Mouse (Mus musculus) forebrain, embryonic 11.5 days (tissue): ENCODE measurements around the gene Psma2. TPM values are rescaled to one million over a fixed set of nuclear protein-coding genes. Genes with fewer than 3 reads are reported as not detected.

Experiments used
- ATAC-seq: fragments of 200-750 bp; cut with Nextera tagmentation; replicated peaks from 2 replicates; pipeline ENCODE4 v1.8.0; 2017; ENCODE audit warnings: moderate TSS enrichment; ENCODE audit not compliant: low FRiP score
- DNase-seq: peaks from one replicate; pipeline ENCODE4 v3.0.0-alpha.2; 2017; ENCODE audit warnings: low spot score
- H3K27ac ChIP-seq: fragments of 300-500 bp; sonication (generic); 2 replicates; pipeline ENCODE4 v1.5.1; 2014; ENCODE audit warnings: low read depth, low read length
- H3K27me3 ChIP-seq: fragments of 300-500 bp; sonication (generic); 2 replicates; pipeline ENCODE4 v1.6.1; 2014; ENCODE audit warnings: mild to moderate bottlenecking, low read length, mixed read lengths; ENCODE audit not compliant: control insufficient read depth, insufficient read depth
- H3K36me3 ChIP-seq: fragments of 300-500 bp; sonication (generic); 2 replicates; pipeline ENCODE4 v1.6.1; 2014; ENCODE audit warnings: mild to moderate bottlenecking, low read length, moderate library complexity, mixed read lengths; ENCODE audit not compliant: control insufficient read depth, insufficient read depth
- H3K4me1 ChIP-seq: fragments of 300-500 bp; sonication (generic); replicated peaks from 2 replicates; pipeline ENCODE4 v1.6.1; 2014; ENCODE audit warnings: low read length, mixed read lengths; ENCODE audit not compliant: control insufficient read depth, insufficient read depth
- H3K4me2 ChIP-seq: fragments of 300-500 bp; sonication (generic); 2 replicates; pipeline ENCODE4 v1.6.1; 2014; ENCODE audit warnings: low read depth, mild to moderate bottlenecking, low read length, moderate library complexity, mixed read lengths; ENCODE audit not compliant: severe bottlenecking
- H3K4me3 ChIP-seq: fragments of 300-500 bp; sonication (generic); 2 replicates; pipeline ENCODE4 v1.5.1; 2014; ENCODE audit warnings: low read depth, low read length
- H3K9ac ChIP-seq: fragments of 300-500 bp; sonication (generic); 2 replicates; pipeline ENCODE4 v1.6.1; 2014; ENCODE audit warnings: low read length
- H3K9me3 ChIP-seq: fragments of 300-500 bp; sonication (generic); 2 replicates; pipeline ENCODE4 v1.6.1; 2016; ENCODE audit warnings: low read length, mixed read lengths; ENCODE audit not compliant: control insufficient read depth
- WGBS: fragments of 180-500 bp; shearing (Covaris S2); extraction: QIAGEN DNeasy Blood & Tissue Kit; methylation state at CpG from one replicate; pipeline ENCODE4 v1.1.7; 2014; 5-methylcytosine and 5-hydroxymethylcytosine counted together
- polyA plus RNA-seq: library from polyadenylated mRNA; unstranded; fragments of >200 nt; fragmentation: Nextera tagmentation; extraction: Ambion mirVana; gene quantifications from 2 replicates; pipeline ENCODE4 v1.2.1, GENCODE M21; 2014

Psma2 gene
- polyA plus RNA-seq = 197 and 212 TPM in 2 replicates

DNA sequence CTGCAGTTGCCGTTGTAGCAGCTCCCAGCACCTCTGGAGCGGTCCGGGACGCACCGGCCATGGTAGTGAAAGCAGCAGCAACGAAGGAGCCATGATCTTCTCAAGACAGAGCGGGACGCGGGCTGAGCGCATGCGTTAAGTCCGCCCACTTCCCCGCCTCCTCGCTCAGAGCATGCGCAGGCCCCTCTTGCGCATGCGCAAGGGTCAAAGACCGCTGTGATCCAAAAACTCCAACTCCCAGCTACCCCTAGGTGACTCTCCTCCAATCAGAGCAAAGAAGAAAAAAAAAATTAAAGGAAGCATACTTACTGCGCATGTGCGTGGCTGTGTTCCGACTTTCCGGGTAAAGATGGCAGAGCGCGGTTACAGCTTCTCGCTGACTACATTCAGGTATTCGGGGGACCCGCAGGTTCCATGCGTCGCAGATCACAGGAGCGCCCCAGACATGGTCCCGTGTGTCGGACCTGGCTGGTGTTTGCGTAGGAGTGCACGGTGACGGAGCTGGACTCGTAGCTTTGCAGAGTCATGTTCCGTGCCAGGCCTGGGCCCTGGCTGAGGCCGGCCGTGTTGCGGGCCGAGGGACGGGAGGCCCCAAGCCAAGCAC, at the start of gene Psma2, which contains the start of gene Mrpl32:
Gene Psma2 (plus strand): TSS at position 315 of the 604 bp plus-strand sequence.
Gene Mrpl32 (minus strand): TSS at position 240 of the 604 bp plus-strand sequence.
- Histone ChIP-seq H3K27ac (no peak within 1 kb of the TSS), H3K36me3 (no peaks in the 10 kb centered on the region; the same call in 1 of the 2 replicates), H3K9ac (peak within 1 kb of the TSS; percentile 82), H3K4me3 (peak within 1 kb of the TSS; percentile 72), H3K27me3 (no peaks in the 10 kb centered on the region), H3K4me1 (no peaks in the 10 kb centered on the region; the same call in 1 of the 2 replicates), H3K4me2 (peak within 1 kb of the TSS; percentile 67), H3K9me3 (no peaks in the 10 kb centered on the region)
- DNase-seq = peak; percentile 98
- peak; percentile 99 for ATAC-seq
- WGBS = under 1% methylated on average over 42 of the region's 42 CpGs

DNA sequence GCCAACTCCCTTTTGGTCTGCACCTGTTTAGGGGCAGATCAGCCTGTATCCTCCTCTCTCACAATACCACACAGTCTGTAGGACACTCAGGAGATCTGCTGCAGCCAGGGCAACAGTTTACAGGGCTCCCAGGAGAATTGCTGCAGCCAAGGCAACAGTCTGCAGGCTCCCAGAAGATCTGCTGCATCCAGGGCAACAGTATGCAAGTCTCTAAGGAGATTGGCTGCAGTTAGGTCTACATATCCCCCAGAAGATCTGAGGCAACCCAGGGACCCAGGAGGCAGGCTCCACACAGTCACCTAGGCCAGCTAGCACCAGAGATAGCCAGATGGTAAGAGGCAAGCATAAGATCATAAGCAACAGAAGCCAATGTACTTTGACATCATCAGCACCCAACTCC, 38.9 kb upstream of the Psma2 start:
- Histone ChIP-seq H3K4me3 (no peak overlapping the region), H3K9me3 (no peaks in the 10 kb centered on the region)
- ATAC-seq = no peak

GRCm38 (mm10) chr13:14580392-14580791, 32.6 kb upstream of the Psma2 start:
- Histone ChIP-seq H3K4me3 (no peak overlapping the region), H3K27ac (no peak overlapping the region), H3K36me3 (no peaks in the 10 kb centered on the region), H3K9me3 (no peaks in the 10 kb centered on the region), H3K9ac (no peak overlapping the region), H3K27me3 (no peaks in the 10 kb centered on the region), H3K4me1 (no peaks in the 10 kb centered on the region), H3K4me2 (no peak overlapping the region)
- ATAC-seq = no peak
- DNase-seq = no peak
- 84% methylated on average over 3 of the region's 3 CpGs for WGBS

More for the DNA sequence above, 38.9 kb upstream of the Psma2 start:
- H3K9ac ChIP-seq = no peak overlapping the region
- no peak overlapping the region for H3K27ac ChIP-seq
- H3K27me3 ChIP-seq = no peaks in the 10 kb centered on the region
- no peaks in the 10 kb centered on the region for H3K4me1 ChIP-seq
- H3K36me3 ChIP-seq = no peaks in the 10 kb centered on the region
- H3K4me2 ChIP-seq = no peak overlapping the region
- no peak for DNase-seq

GRCm38 (mm10) chr13:14602744-14603143, 10.3 kb upstream of the Psma2 start:
- ATAC-seq = no peak
- 90% methylated on average over 2 of the region's 2 CpGs for WGBS

DNA sequence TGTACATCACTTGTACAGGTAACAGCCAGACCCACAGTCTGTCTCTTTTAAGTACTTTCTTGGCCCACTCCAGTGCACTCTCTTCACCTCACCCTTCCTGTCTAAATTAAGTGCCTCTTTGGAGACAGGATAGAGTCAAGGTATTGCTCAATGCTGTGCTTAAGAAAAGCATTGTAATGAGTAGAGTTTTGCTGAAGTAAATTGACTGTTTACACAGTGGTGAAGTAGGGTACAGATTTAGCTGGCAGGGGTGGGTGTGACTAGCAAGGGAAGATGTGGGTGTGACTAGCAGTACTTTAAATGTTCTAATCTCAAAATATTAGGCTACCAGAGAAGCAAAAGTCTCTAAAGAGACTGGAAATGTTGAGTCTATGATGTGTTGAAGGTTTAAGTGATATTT, 5.4 kb upstream of the Psma2 start:
- no peak overlapping the region for H3K9ac ChIP-seq
- no peak overlapping the region for H3K4me2 ChIP-seq
- H3K36me3 ChIP-seq = no peaks in the 10 kb centered on the region
- DNase-seq (no peak), ATAC-seq (no peak)
- H3K27me3 ChIP-seq = no peaks in the 10 kb centered on the region
- H3K4me3 ChIP-seq = no peak overlapping the region
- no peaks in the 10 kb centered on the region for H3K9me3 ChIP-seq
- H3K27ac ChIP-seq = no peak overlapping the region
- no peaks in the 10 kb centered on the region for H3K4me1 ChIP-seq

More at GRCm38 (mm10) chr13:14602744-14603143, 10.3 kb upstream of the Psma2 start:
- no peak overlapping the region for H3K9ac ChIP-seq
- H3K36me3 ChIP-seq = no peaks in the 10 kb centered on the region
- no peaks in the 10 kb centered on the region for H3K9me3 ChIP-seq
- H3K27me3 ChIP-seq = no peaks in the 10 kb centered on the region
- no peaks in the 10 kb centered on the region for H3K4me1 ChIP-seq
- H3K27ac ChIP-seq = no peak overlapping the region
- no peak overlapping the region for H3K4me3 ChIP-seq
- no peak overlapping the region for H3K4me2 ChIP-seq
- DNase-seq = no peak

GRCm38 (mm10) chr13:14612463-14612862, 577 bp upstream of the Psma2 start:
- no peak for DNase-seq
- no peak overlapping the region for H3K27ac ChIP-seq
- H3K9ac ChIP-seq = peak overlapping the region; percentile 78
- 10% methylated on average over 10 of the region's 10 CpGs for WGBS
- no peaks in the 10 kb centered on the region for H3K9me3 ChIP-seq
- H3K27me3 ChIP-seq = no peaks in the 10 kb centered on the region
- ATAC-seq = peak; percentile 72
- H3K4me1 ChIP-seq = no peaks in the 10 kb centered on the region; the same call in 1 of the 2 replicates
- H3K36me3 ChIP-seq = no peaks in the 10 kb centered on the region; the same call in 1 of the 2 replicates
- peak overlapping the region; percentile 62 for H3K4me2 ChIP-seq
- peak overlapping the region; percentile 72 for H3K4me3 ChIP-seq

GRCm38 (mm10) chr13:14613553-14613952, 513 bp downstream of the Psma2 start:
- Histone ChIP-seq H3K27me3 (no peaks in the 10 kb centered on the region), H3K9ac (peak overlapping the region; percentile 82), H3K4me3 (peak overlapping the region; percentile 72), H3K4me2 (peak overlapping the region; percentile 67), H3K27ac (no peak overlapping the region), H3K4me1 (no peaks in the 10 kb centered on the region; the same call in 1 of the 2 replicates), H3K9me3 (no peaks in the 10 kb centered on the region), H3K36me3 (no peaks in the 10 kb centered on the region; the same call in 1 of the 2 replicates)
- ATAC-seq (no peak), DNase-seq (no peak)
- WGBS = under 1% methylated on average over 9 of the region's 9 CpGs

DNA sequence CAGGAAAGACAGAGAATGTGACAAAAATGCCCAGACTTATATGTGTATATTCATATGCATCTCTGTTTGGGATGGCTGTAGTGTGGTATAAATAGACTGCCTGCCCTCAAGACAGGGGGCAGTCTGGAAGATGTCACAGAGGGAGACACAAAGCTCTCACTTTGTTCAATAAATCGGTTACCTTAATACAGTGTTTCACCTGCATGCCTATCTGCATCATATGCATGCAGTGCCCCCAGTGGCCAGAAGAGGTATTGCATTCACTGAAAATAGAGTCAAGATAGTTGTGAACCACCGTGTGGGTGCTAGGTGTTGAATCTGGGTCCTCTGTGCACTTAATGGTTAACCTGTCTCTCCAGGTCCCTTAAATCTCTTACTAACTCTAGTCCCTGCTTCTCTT, 5.7 kb downstream of the Psma2 start:
- no peaks in the 10 kb centered on the region; the same call in none of the 2 replicates for H3K36me3 ChIP-seq
- H3K9me3 ChIP-seq = no peaks in the 10 kb centered on the region
- no peaks in the 10 kb centered on the region; the same call in 1 of the 2 replicates for H3K4me1 ChIP-seq
- H3K4me2 ChIP-seq = no peak overlapping the region
- 45% methylated on average over 2 of the region's 2 CpGs for WGBS
- 0 out of 2 replicates have a peak, but pooled peaks have one; percentile 53 for ATAC-seq
- H3K27me3 ChIP-seq = no peaks in the 10 kb centered on the region
- no peak overlapping the region for H3K4me3 ChIP-seq
- no peak overlapping the region for H3K9ac ChIP-seq
- DNase-seq = peak; percentile 69
- H3K27ac ChIP-seq = no peak overlapping the region
